Mouse (Mus musculus) ES-E14 (cell line): Measurements from ENCODE around the gene AC124502.3.

Source experiments
- MAFK ChIP-seq: IDR thresholded peaks from 2 replicates; pipeline ENCODE4 v1.6.1; 2014; ENCODE audit warnings: mild to moderate bottlenecking, low read depth, low read length, inconsistent platforms; ENCODE audit not compliant: insufficient read depth
- ZC3H11A ChIP-seq: IDR thresholded peaks from 2 replicates; pipeline ENCODE4 v1.6.1; 2012; ENCODE audit warnings: low read depth, mild to moderate bottlenecking, inconsistent platforms, low read length, borderline replicate concordance

DNA sequence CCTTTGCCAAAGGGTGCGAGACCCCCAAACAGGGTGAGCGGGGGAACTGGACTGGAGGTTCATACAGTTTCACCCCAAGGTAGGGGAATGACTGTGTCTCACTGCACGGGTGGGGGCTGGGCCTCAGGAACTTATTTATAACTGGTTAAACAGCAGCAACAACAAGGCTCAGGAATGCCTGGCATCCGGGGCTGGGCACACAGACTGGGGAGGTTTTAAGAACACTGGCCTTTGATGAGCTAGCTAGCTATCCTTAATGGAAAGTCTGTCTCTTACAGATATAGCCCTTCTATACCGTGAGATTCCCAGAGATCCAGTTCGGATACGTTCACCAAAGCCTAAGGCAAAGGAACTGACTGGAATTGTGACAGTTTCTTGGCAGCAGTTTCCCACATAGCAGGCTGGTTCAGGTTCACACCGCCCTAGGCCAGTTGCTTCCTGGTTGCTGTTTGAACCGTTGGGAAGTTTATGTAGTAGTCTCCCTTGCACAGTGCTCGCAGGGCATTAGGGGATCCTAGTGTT, 22.4 kb upstream of the AC124502.3 start:
- TF ChIP-seq ZC3H11A, result no peak
- TF ChIP-seq MAFK, result no peak
